Mouse (Mus musculus) limb, embryonic 14.5 days (tissue): ENCODE results near the gene Tmsb10. TPM values are rescaled to one million over a fixed set of nuclear protein-coding genes. Genes with fewer than 3 reads are reported as not detected.

Experiments
- ATAC-seq: fragments of 200-750 bp; cut with Nextera tagmentation; 2 replicates; pipeline ENCODE4 v1.8.0; 2017; ENCODE audit warnings: low read depth, moderate number of reproducible peaks, moderate TSS enrichment; ENCODE audit not compliant: low FRiP score
- DNase-seq: peaks from one replicate; pipeline ENCODE4 v3.0.0-alpha.2; 2015; ENCODE audit warnings: low spot score
- H3K27ac ChIP-seq: fragments of 300-500 bp; sonication (generic); replicated peaks from 2 replicates; pipeline ENCODE4 v1.5.1; 2014; ENCODE audit warnings: low read depth, mild to moderate bottlenecking, low read length, moderate library complexity, mixed read lengths
- H3K27me3 ChIP-seq: fragments of 300-500 bp; sonication (generic); 2 replicates; pipeline ENCODE4 v1.6.1; 2014; ENCODE audit warnings: low read length, mixed read lengths; ENCODE audit not compliant: control insufficient read depth, insufficient read depth
- H3K36me3 ChIP-seq: fragments of 300-500 bp; sonication (generic); 2 replicates; pipeline ENCODE4 v1.6.1; 2014; ENCODE audit warnings: mild to moderate bottlenecking, low read length, moderate library complexity, mixed read lengths; ENCODE audit not compliant: control insufficient read depth, insufficient read depth
- H3K4me1 ChIP-seq: fragments of 300-500 bp; sonication (generic); 2 replicates; pipeline ENCODE4 v1.6.1; 2014; ENCODE audit warnings: antibody characterized with exemption, low read length, mixed read lengths; ENCODE audit not compliant: control insufficient read depth, insufficient read depth
- H3K4me2 ChIP-seq: fragments of 300-500 bp; sonication (generic); replicated peaks from 2 replicates; pipeline ENCODE4 v1.6.1; 2014; ENCODE audit warnings: low read depth, mild to moderate bottlenecking, low read length, moderate library complexity; ENCODE audit not compliant: severe bottlenecking
- H3K4me3 ChIP-seq: fragments of 300-500 bp; sonication (generic); replicated peaks from 2 replicates; pipeline ENCODE4 v1.5.1; 2014; ENCODE audit warnings: low read length
- H3K9ac ChIP-seq: fragments of 300-500 bp; sonication (generic); 2 replicates; pipeline ENCODE4 v1.6.1; 2014; ENCODE audit warnings: mild to moderate bottlenecking, low read depth, low read length, moderate library complexity; ENCODE audit not compliant: severe bottlenecking
- H3K9me3 ChIP-seq: fragments of 300-500 bp; sonication (generic); 2 replicates; pipeline ENCODE4 v1.6.1; 2016; ENCODE audit warnings: low read length; ENCODE audit not compliant: control insufficient read depth
- POLR2A ChIP-seq: fragments of 200-500 bp; IDR thresholded peaks from 2 replicates; pipeline ENCODE4 v1.8.0; 2012; ENCODE audit warnings: inconsistent platforms, mild to moderate bottlenecking, moderate library complexity, borderline replicate concordance; ENCODE audit not compliant: insufficient read depth, insufficient read length; ENCODE audit errors: extremely low read depth
- WGBS: fragments of 180-500 bp; shearing (Covaris S2); extraction: QIAGEN DNeasy Blood & Tissue Kit; methylation state at CpG from one replicate; pipeline ENCODE4 v1.1.7; 2014; 5-methylcytosine and 5-hydroxymethylcytosine counted together
- polyA plus RNA-seq, 2 experiments: library from polyadenylated mRNA; depleted of rRNA in 1 of 2; stranded (reverse) in 1 of 2; unstranded in 1 of 2; fragments of >200 nt; fragmentation: Nextera tagmentation in 1 of 2; extraction: Ambion mirVana in 1 of 2; gene quantifications; 2 replicates each; pipeline versions ENCODE4 v1.2.1 to v1.2.3; 2012 to 2014

Gene Tmsb10
- polyA plus RNA-seq, 2 experiments, result 1,253 to 2,395 TPM

GRCm38 (mm10) chr6:72914087-72914749 lies 44.3 kb downstream of the Tmsb10 start:
- Histone ChIP-seq H3K36me3 (no peaks in the 10 kb centered on the region), H3K4me1 (no peaks in the 10 kb centered on the region), H3K27ac (no peak overlapping the region), H3K9me3 (no peaks in the 10 kb centered on the region), H3K4me3 (no peak overlapping the region), H3K4me2 (no peak overlapping the region), H3K27me3 (no peaks in the 10 kb centered on the region), H3K9ac (no peak overlapping the region)
- DNase-seq (no peak), ATAC-seq (no peak)
- no peak for TF ChIP-seq POLR2A
- 75% methylated on average over 6 of the region's 6 CpGs for WGBS

GRCm38 (mm10) chr6:72911261-72911660 lies 47.3 kb downstream of the Tmsb10 start:
- H3K36me3 ChIP-seq, result no peaks in the 10 kb centered on the region
- no peaks in the 10 kb centered on the region for H3K9me3 ChIP-seq
- no peak for DNase-seq
- no peak overlapping the region for H3K27ac ChIP-seq
- no peak overlapping the region for H3K4me2 ChIP-seq
- TF ChIP-seq POLR2A, result no peak
- no peak overlapping the region for H3K4me3 ChIP-seq
- no peak overlapping the region for H3K9ac ChIP-seq
- WGBS, result 61% methylated on average over 4 of the region's 4 CpGs
- H3K27me3 ChIP-seq, result no peaks in the 10 kb centered on the region
- ATAC-seq, result no peak
- no peaks in the 10 kb centered on the region for H3K4me1 ChIP-seq

Other genes with a start within 250 kb of the Tmsb10 start
- gene Tcf7l1, start 169.5 kb downstream of the Tmsb10 start, polyA plus RNA-seq (2012; rRNA removed), result 78.1 and 103 TPM in 2 replicates
- gene Tcf7l1, start 169.5 kb downstream of the Tmsb10 start, polyA plus RNA-seq (2014; fragmentation: Nextera tagmentation; extraction: Ambion mirVana), result 47.9 and 54.9 TPM in 2 replicates
- 86.9 and 119 TPM in 2 replicates for gene Kcmf1, start 58.8 kb downstream of the Tmsb10 start, polyA plus RNA-seq (2012; rRNA removed)
- gene Kcmf1, start 58.8 kb downstream of the Tmsb10 start, polyA plus RNA-seq (2014; fragmentation: Nextera tagmentation; extraction: Ambion mirVana), result 61.4 and 65.5 TPM in 2 replicates